Mouse (Mus musculus): ENCODE results near the gene Ccdc60. TPM values are rescaled to one million over a fixed set of nuclear protein-coding genes. Genes with fewer than 3 reads are reported as not detected.
A peak's percentile ranks its signal among the peaks of the same experiment; 100 is the strongest.

The Ccdc60 gene
- polyA plus RNA-seq, 2 experiments, result 0.01 TPM; not detected in 1

- DNase-seq (ENCODE audit: low read depth in 3 of 3, low spot score in 3 of 3) (no peak), ATAC-seq (ENCODE audit: insufficient read depth) (no peak)
- no peak for TF ChIP-seq CTCF (IDR thresholded peaks at IDR 0.05; ENCODE audit: low read depth)
- TF ChIP-seq EP300 (IDR thresholded peaks at IDR 0.05; ENCODE audit: low read depth), result no peak
Measured at GRCm38 (mm10) chr5:116244476-116244875, 44.3 kb downstream of the Ccdc60 start.

GRCm38 (mm10) chr5:116243622-116244021 is 45.2 kb downstream of the Ccdc60 start:
- H3K36me3 ChIP-seq (replicated peaks; ENCODE audit: control insufficient read depth, insufficient read depth, low read depth), result no peaks in the 10 kb centered on the region
- no peaks in the 10 kb centered on the region for H3K27me3 ChIP-seq (ENCODE audit: control insufficient read depth, insufficient read depth, low read length)
- TF ChIP-seq CTCF (IDR thresholded peaks at IDR 0.05; ENCODE audit: low read depth) (no peak), EP300 (IDR thresholded peaks at IDR 0.05; ENCODE audit: low read depth) (no peak)
- H3K27ac ChIP-seq, result no peak overlapping the region
- DNase-seq (ENCODE audit: low read depth in 3 of 3, low spot score in 3 of 3) (no peak), ATAC-seq (ENCODE audit: insufficient read depth) (no peak)
- H3K4me3 ChIP-seq (ENCODE audit: insufficient read depth in 1 of 2, low read depth in 2 of 2, low read length in 2 of 2), result no peak overlapping the region
- WGBS (ENCODE audit: insufficient replicate concordance), result 60% methylated on average over 9 of the region's 9 CpGs
- H3K9me3 ChIP-seq (ENCODE audit: control insufficient read depth, low read length), result no peaks in the 10 kb centered on the region
- H3K9ac ChIP-seq (replicated peaks), result no peak overlapping the region
- H3K4me1 ChIP-seq (replicated peaks; ENCODE audit: control insufficient read depth in 2 of 2, insufficient read depth in 2 of 2, low read length in 1 of 2), result no peaks in the 10 kb centered on the region
- H3K4me2 ChIP-seq (ENCODE audit: low read depth), result no peak overlapping the region

More at GRCm38 (mm10) chr5:116244476-116244875, 44.3 kb downstream of the Ccdc60 start:
- 15% methylated on average over 3 of the region's 3 CpGs for WGBS (ENCODE audit: insufficient replicate concordance)
- Histone ChIP-seq H3K4me1 (replicated peaks; ENCODE audit: control insufficient read depth in 2 of 2, insufficient read depth in 2 of 2, low read length in 1 of 2) (no peaks in the 10 kb centered on the region), H3K27me3 (ENCODE audit: control insufficient read depth, insufficient read depth, low read length) (no peaks in the 10 kb centered on the region), H3K36me3 (replicated peaks; ENCODE audit: control insufficient read depth, insufficient read depth, low read depth) (no peaks in the 10 kb centered on the region), H3K9me3 (ENCODE audit: control insufficient read depth, low read length) (no peaks in the 10 kb centered on the region), H3K9ac (replicated peaks) (no peak overlapping the region), H3K4me3 (ENCODE audit: insufficient read depth in 1 of 2, low read depth in 2 of 2, low read length in 2 of 2) (no peak overlapping the region), H3K4me2 (ENCODE audit: low read depth) (no peak overlapping the region), H3K27ac (no peak overlapping the region)

GRCm38 (mm10) chr5:116231841-116232643 is 56.7 kb downstream of the Ccdc60 start:
- no peak overlapping the region for H3K27ac ChIP-seq
- no peak overlapping the region for H3K4me3 ChIP-seq (ENCODE audit: insufficient read depth in 1 of 2, low read depth in 2 of 2, low read length in 2 of 2)
- no peaks in the 10 kb centered on the region for H3K36me3 ChIP-seq (replicated peaks; ENCODE audit: control insufficient read depth, insufficient read depth, low read depth)
- WGBS (ENCODE audit: insufficient replicate concordance), result 27% methylated on average over 19 of the region's 19 CpGs
- no peaks in the 10 kb centered on the region for H3K27me3 ChIP-seq (ENCODE audit: control insufficient read depth, insufficient read depth, low read length)
- H3K9me3 ChIP-seq (ENCODE audit: control insufficient read depth, low read length), result no peaks in the 10 kb centered on the region
- H3K4me2 ChIP-seq (ENCODE audit: low read depth), result no peak overlapping the region
- no peak overlapping the region for H3K9ac ChIP-seq (replicated peaks)
- H3K4me1 ChIP-seq (replicated peaks; ENCODE audit: control insufficient read depth in 2 of 2, insufficient read depth in 2 of 2, low read length in 1 of 2), result no peaks in the 10 kb centered on the region
- no peak for ATAC-seq (ENCODE audit: insufficient read depth)
- no peak for DNase-seq (ENCODE audit: low read depth in 3 of 3, low spot score in 3 of 3)
- TF ChIP-seq EP300 (IDR thresholded peaks at IDR 0.05; ENCODE audit: low read depth) (no peak), CTCF (IDR thresholded peaks at IDR 0.05; ENCODE audit: low read depth) (peak; percentile 52)

- ATAC-seq (ENCODE audit: insufficient read depth), result no peak
- no peak for TF ChIP-seq CTCF (IDR thresholded peaks at IDR 0.05; ENCODE audit: low read depth)
- no peak for TF ChIP-seq EP300 (IDR thresholded peaks at IDR 0.05; ENCODE audit: low read depth)
- Histone ChIP-seq H3K4me3 (ENCODE audit: insufficient read depth in 1 of 2, low read depth in 2 of 2, low read length in 2 of 2) (no peak overlapping the region), H3K4me1 (replicated peaks; ENCODE audit: control insufficient read depth in 2 of 2, insufficient read depth in 2 of 2, low read length in 1 of 2) (no peaks in the 10 kb centered on the region), H3K27ac (no peak overlapping the region), H3K9me3 (ENCODE audit: control insufficient read depth, low read length) (no peaks in the 10 kb centered on the region), H3K36me3 (replicated peaks; ENCODE audit: control insufficient read depth, insufficient read depth, low read depth) (no peaks in the 10 kb centered on the region), H3K4me2 (ENCODE audit: low read depth) (no peak overlapping the region), H3K9ac (replicated peaks) (no peak overlapping the region), H3K27me3 (ENCODE audit: control insufficient read depth, insufficient read depth, low read length) (no peaks in the 10 kb centered on the region)
- DNase-seq (ENCODE audit: low read depth in 3 of 3, low spot score in 3 of 3), result no peak
- WGBS (ENCODE audit: insufficient replicate concordance), result 62% methylated on average over 6 of the region's 6 CpGs
Measured at GRCm38 (mm10) chr5:116228414-116228813, 60.4 kb downstream of the Ccdc60 start.

- H3K9me3 ChIP-seq (ENCODE audit: control insufficient read depth, low read length), result no peaks in the 10 kb centered on the region
- 64% methylated on average over 6 of the region's 6 CpGs for WGBS (ENCODE audit: insufficient replicate concordance)
- no peak for ATAC-seq (ENCODE audit: insufficient read depth)
- no peaks in the 10 kb centered on the region for H3K36me3 ChIP-seq (replicated peaks; ENCODE audit: control insufficient read depth, insufficient read depth, low read depth)
- H3K4me2 ChIP-seq (ENCODE audit: low read depth), result no peak overlapping the region
- H3K4me3 ChIP-seq (ENCODE audit: insufficient read depth in 1 of 2, low read depth in 2 of 2, low read length in 2 of 2), result no peak overlapping the region
- no peaks in the 10 kb centered on the region for H3K4me1 ChIP-seq (replicated peaks; ENCODE audit: control insufficient read depth in 2 of 2, insufficient read depth in 2 of 2, low read length in 1 of 2)
- DNase-seq (ENCODE audit: low read depth in 3 of 3, low spot score in 3 of 3), result no peak
- H3K27me3 ChIP-seq (ENCODE audit: control insufficient read depth, insufficient read depth, low read length), result no peaks in the 10 kb centered on the region
- no peak overlapping the region for H3K9ac ChIP-seq (replicated peaks)
- no peak for TF ChIP-seq CTCF (IDR thresholded peaks at IDR 0.05; ENCODE audit: low read depth)
- TF ChIP-seq EP300 (IDR thresholded peaks at IDR 0.05; ENCODE audit: low read depth), result no peak
- no peak overlapping the region for H3K27ac ChIP-seq
Measured at GRCm38 (mm10) chr5:116224023-116224422, 64.8 kb downstream of the Ccdc60 start.
